Mouse (Mus musculus): ENCODE measurements around the gene Dok4. TPM values are rescaled to one million over a fixed set of nuclear protein-coding genes. Genes with fewer than 3 reads are reported as not detected.

Dok4 gene
- polyA plus RNA-seq, 1 experiment from 2014 or later, result 35.5 TPM

DNA sequence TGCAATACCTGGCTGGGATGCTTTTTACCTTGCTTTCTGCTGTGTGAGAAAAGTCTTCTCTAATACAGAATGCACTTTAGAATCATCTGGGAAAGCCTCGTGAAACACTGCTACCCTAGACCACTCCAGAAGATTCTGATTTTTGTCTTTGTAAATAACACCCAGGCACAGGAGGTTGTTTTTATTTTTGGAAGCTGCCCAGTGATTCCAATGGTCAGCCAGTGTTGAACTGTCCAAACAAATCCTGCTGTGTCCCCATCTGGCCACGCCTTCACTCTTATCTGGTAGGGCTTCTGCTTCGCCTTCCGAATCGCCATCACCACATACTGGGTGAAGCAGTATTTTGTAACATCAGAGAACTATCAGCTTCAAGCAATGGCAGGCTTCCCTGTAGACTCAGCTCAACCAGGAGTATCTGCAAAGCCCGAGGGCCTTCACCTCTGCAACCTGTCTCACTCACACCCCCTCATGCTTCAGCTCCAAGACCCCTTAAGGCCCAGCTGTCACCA is 56.4 kb downstream of the Dok4 start:
- no peak for ATAC-seq (ENCODE audit: extremely low read depth, insufficient number of reproducible peaks, low FRiP score, low TSS enrichment)
- WGBS, result 48% methylated on average over 6 of the region's 6 CpGs
- H3K36me3 ChIP-seq, result peaks cover 47% of the 10 kb centered on the region

GRCm38 (mm10) chr8:94817933-94818332 is 58.2 kb downstream of the Dok4 start:
- H3K4me1 ChIP-seq, result 0 out of 2 replicates have a peak, but pooled peaks cover 4% of the 10 kb centered on the region
- no peak overlapping the region for H3K9ac ChIP-seq
- no peak for ATAC-seq (ENCODE audit: extremely low read depth, insufficient number of reproducible peaks, low FRiP score, low TSS enrichment)
- H3K27me3 ChIP-seq (replicated peaks), result no peaks in the 10 kb centered on the region
- no peak overlapping the region for H3K27ac ChIP-seq (replicated peaks)
- H3K4me3 ChIP-seq, result no peak overlapping the region
- H3K36me3 ChIP-seq, result peaks cover 29% of the 10 kb centered on the region
- no peaks in the 10 kb centered on the region for H3K9me3 ChIP-seq
- WGBS, result 87% methylated on average over 11 of the region's 11 CpGs
- H3K4me2 ChIP-seq, result no peak overlapping the region

More for the DNA sequence above, 56.4 kb downstream of the Dok4 start:
- no peak overlapping the region for H3K27ac ChIP-seq (replicated peaks)
- H3K9me3 ChIP-seq, result no peaks in the 10 kb centered on the region
- H3K4me3 ChIP-seq, result no peak overlapping the region
- H3K4me1 ChIP-seq, result 0 out of 2 replicates have a peak, but pooled peaks cover 4% of the 10 kb centered on the region
- H3K4me2 ChIP-seq, result no peak overlapping the region
- H3K27me3 ChIP-seq (replicated peaks), result no peaks in the 10 kb centered on the region
- H3K9ac ChIP-seq, result no peak overlapping the region

GRCm38 (mm10) chr8:94814556-94814955 is 61.6 kb downstream of the Dok4 start:
- H3K4me3 ChIP-seq, result no peak overlapping the region
- no peak for ATAC-seq (ENCODE audit: extremely low read depth, insufficient number of reproducible peaks, low FRiP score, low TSS enrichment)
- H3K9me3 ChIP-seq, result no peaks in the 10 kb centered on the region
- H3K9ac ChIP-seq, result no peak overlapping the region
- H3K4me2 ChIP-seq, result no peak overlapping the region
- H3K36me3 ChIP-seq, result no peaks in the 10 kb centered on the region; the same call in 1 of the 2 replicates
- H3K27me3 ChIP-seq (replicated peaks), result peaks cover 13% of the 10 kb centered on the region; the same call in 1 of the 2 replicates
- H3K4me1 ChIP-seq, result peaks cover 6% of the 10 kb centered on the region
- H3K27ac ChIP-seq (replicated peaks), result no peak overlapping the region
- 0% methylated on average over 1 of the region's 1 CpGs for WGBS

Other genes starting within 250 kb of the Dok4 start
- gene Arl2bp, start 209.7 kb downstream of the Dok4 start, polyA plus RNA-seq (2015; fragmentation: Nextera tagmentation; extraction: Ambion mirVana), result 131 and 135 TPM in 2 replicates
- gene Pllp, start 180.1 kb downstream of the Dok4 start, polyA plus RNA-seq (2015; fragmentation: Nextera tagmentation; extraction: Ambion mirVana), result 0.23 and 0.55 TPM in 2 replicates
- not detected in 2 replicates for gene Ccl22, start 130.7 kb downstream of the Dok4 start, polyA plus RNA-seq (2015; fragmentation: Nextera tagmentation; extraction: Ambion mirVana)
- gene Cx3cl1, start 104.3 kb downstream of the Dok4 start, polyA plus RNA-seq (2015; fragmentation: Nextera tagmentation; extraction: Ambion mirVana), result 11.2 and 12.9 TPM in 2 replicates
- 0.43 and 0.63 TPM in 2 replicates for gene Ccl17, start 65.9 kb downstream of the Dok4 start, polyA plus RNA-seq (2015; fragmentation: Nextera tagmentation; extraction: Ambion mirVana)
- gene Coq9, start 38.0 kb downstream of the Dok4 start, polyA plus RNA-seq (2015; fragmentation: Nextera tagmentation; extraction: Ambion mirVana), result 133 and 142 TPM in 2 replicates
- gene Ciapin1, start 38.0 kb downstream of the Dok4 start, polyA plus RNA-seq (2015; fragmentation: Nextera tagmentation; extraction: Ambion mirVana), result 90.9 and 98.2 TPM in 2 replicates
- 107 and 129 TPM in 2 replicates for gene Polr2c, start 18.9 kb downstream of the Dok4 start, polyA plus RNA-seq (2015; fragmentation: Nextera tagmentation; extraction: Ambion mirVana)
- gene Ccdc102a, start 41.8 kb upstream of the Dok4 start, polyA plus RNA-seq (2015; fragmentation: Nextera tagmentation; extraction: Ambion mirVana), result 18.2 and 18.7 TPM in 2 replicates
- gene Adgrg5, start 47.4 kb upstream of the Dok4 start, polyA plus RNA-seq (2015; fragmentation: Nextera tagmentation; extraction: Ambion mirVana), result 0.18 and 0.32 TPM in 2 replicates
- 4.4 and 4.7 TPM in 2 replicates for gene Adgrg1, start 98.4 kb upstream of the Dok4 start, polyA plus RNA-seq (2015; fragmentation: Nextera tagmentation; extraction: Ambion mirVana)
- gene Adgrg3, start 141.4 kb upstream of the Dok4 start, polyA plus RNA-seq (2015; fragmentation: Nextera tagmentation; extraction: Ambion mirVana), result 3.0 and 3.1 TPM in 2 replicates
- gene Drc7, start 178.8 kb upstream of the Dok4 start, polyA plus RNA-seq (2015; fragmentation: Nextera tagmentation; extraction: Ambion mirVana), result not detected in 2 replicates
- 16.0 and 16.1 TPM in 2 replicates for gene Katnb1, start 204.9 kb upstream of the Dok4 start, polyA plus RNA-seq (2015; fragmentation: Nextera tagmentation; extraction: Ambion mirVana)